Mouse (Mus musculus): ENCODE measurements around the gene Ccdc167. TPM values are rescaled to one million over a fixed set of nuclear protein-coding genes. Genes with fewer than 3 reads are reported as not detected.

Gene Ccdc167
- polyA plus RNA-seq, 1 experiment, result 14.5 TPM

- peaks cover 2% of the 10 kb centered on the region for H3K36me3 ChIP-seq (ENCODE audit: control insufficient read depth, insufficient read depth, low read length, poor library complexity, severe bottlenecking)
- H3K4me1 ChIP-seq (ENCODE audit: control insufficient read depth, insufficient read depth, low read length), result no peaks in the 10 kb centered on the region
- H3K9ac ChIP-seq (ENCODE audit: low read depth, poor library complexity, severe bottlenecking), result no peak overlapping the region
- no peak for TF ChIP-seq CTCF (IDR thresholded peaks at IDR 0.05; ENCODE audit: low read depth, low read length)
- TF ChIP-seq EP300 (IDR thresholded peaks at IDR 0.05; ENCODE audit: insufficient read depth, low read depth, low read length), result no peak
- TF ChIP-seq POLR2A (IDR thresholded peaks at IDR 0.05; ENCODE audit: insufficient read depth, low read length), result no peak
- H3K9me3 ChIP-seq (replicated peaks; ENCODE audit: control insufficient read depth, insufficient read depth, low read length, poor library complexity, severe bottlenecking), result no peaks in the 10 kb centered on the region
- H3K27ac ChIP-seq (ENCODE audit: insufficient read depth, low read length), result no peak overlapping the region
- no peak overlapping the region for H3K4me3 ChIP-seq (ENCODE audit: low read depth, low read length)
- H3K27me3 ChIP-seq (ENCODE audit: control insufficient read depth, insufficient read depth, low read length, poor library complexity, severe bottlenecking), result no peaks in the 10 kb centered on the region
These were observed 58.6 kb downstream of the Ccdc167 start for GRCm38 (mm10) chr17:29658249-29658648.

GRCm38 (mm10) chr17:29642219-29642618 lies 74.6 kb downstream of the Ccdc167 start:
- Histone ChIP-seq H3K27ac (ENCODE audit: insufficient read depth, low read length) (no peak overlapping the region), H3K36me3 (ENCODE audit: control insufficient read depth, insufficient read depth, low read length, poor library complexity, severe bottlenecking) (0 out of 2 replicates have a peak, but pooled peaks cover 3% of the 10 kb centered on the region), H3K4me1 (ENCODE audit: control insufficient read depth, insufficient read depth, low read length) (peaks cover 7% of the 10 kb centered on the region), H3K9ac (ENCODE audit: low read depth, poor library complexity, severe bottlenecking) (no peak overlapping the region), H3K27me3 (ENCODE audit: control insufficient read depth, insufficient read depth, low read length, poor library complexity, severe bottlenecking) (no peaks in the 10 kb centered on the region), H3K9me3 (replicated peaks; ENCODE audit: control insufficient read depth, insufficient read depth, low read length, poor library complexity, severe bottlenecking) (no peaks in the 10 kb centered on the region), H3K4me3 (ENCODE audit: low read depth, low read length) (no peak overlapping the region)
- TF ChIP-seq CTCF (IDR thresholded peaks at IDR 0.05; ENCODE audit: low read depth, low read length) (no peak), POLR2A (IDR thresholded peaks at IDR 0.05; ENCODE audit: insufficient read depth, low read length) (no peak), EP300 (IDR thresholded peaks at IDR 0.05; ENCODE audit: insufficient read depth, low read depth, low read length) (no peak)

- no peak overlapping the region for H3K4me3 ChIP-seq (ENCODE audit: low read depth, low read length)
- 0 out of 2 replicates have a peak, but pooled peaks cover 3% of the 10 kb centered on the region for H3K36me3 ChIP-seq (ENCODE audit: control insufficient read depth, insufficient read depth, low read length, poor library complexity, severe bottlenecking)
- H3K9me3 ChIP-seq (replicated peaks; ENCODE audit: control insufficient read depth, insufficient read depth, low read length, poor library complexity, severe bottlenecking), result no peaks in the 10 kb centered on the region
- H3K9ac ChIP-seq (ENCODE audit: low read depth, poor library complexity, severe bottlenecking), result no peak overlapping the region
- no peak overlapping the region for H3K27ac ChIP-seq (ENCODE audit: insufficient read depth, low read length)
- TF ChIP-seq EP300 (IDR thresholded peaks at IDR 0.05; ENCODE audit: insufficient read depth, low read depth, low read length) (no peak), CTCF (IDR thresholded peaks at IDR 0.05; ENCODE audit: low read depth, low read length) (no peak), POLR2A (IDR thresholded peaks at IDR 0.05; ENCODE audit: insufficient read depth, low read length) (no peak)
- peaks cover 7% of the 10 kb centered on the region for H3K4me1 ChIP-seq (ENCODE audit: control insufficient read depth, insufficient read depth, low read length)
- H3K27me3 ChIP-seq (ENCODE audit: control insufficient read depth, insufficient read depth, low read length, poor library complexity, severe bottlenecking), result no peaks in the 10 kb centered on the region
These were observed 75.9 kb downstream of the Ccdc167 start for GRCm38 (mm10) chr17:29640971-29641370.

- Histone ChIP-seq H3K4me3 (ENCODE audit: low read depth, low read length) (no peak overlapping the region), H3K36me3 (ENCODE audit: control insufficient read depth, insufficient read depth, low read length, poor library complexity, severe bottlenecking) (0 out of 2 replicates have a peak, but pooled peaks cover 3% of the 10 kb centered on the region), H3K27ac (ENCODE audit: insufficient read depth, low read length) (no peak overlapping the region), H3K4me1 (ENCODE audit: control insufficient read depth, insufficient read depth, low read length) (peaks cover 9% of the 10 kb centered on the region), H3K9ac (ENCODE audit: low read depth, poor library complexity, severe bottlenecking) (no peak overlapping the region), H3K27me3 (ENCODE audit: control insufficient read depth, insufficient read depth, low read length, poor library complexity, severe bottlenecking) (no peaks in the 10 kb centered on the region), H3K9me3 (replicated peaks; ENCODE audit: control insufficient read depth, insufficient read depth, low read length, poor library complexity, severe bottlenecking) (no peaks in the 10 kb centered on the region)
- TF ChIP-seq POLR2A (IDR thresholded peaks at IDR 0.05; ENCODE audit: insufficient read depth, low read length) (no peak), EP300 (IDR thresholded peaks at IDR 0.05; ENCODE audit: insufficient read depth, low read depth, low read length) (no peak), CTCF (IDR thresholded peaks at IDR 0.05; ENCODE audit: low read depth, low read length) (no peak)
These were observed 78.9 kb downstream of the Ccdc167 start for GRCm38 (mm10) chr17:29637895-29638294.

- H3K4me1 ChIP-seq (ENCODE audit: control insufficient read depth, insufficient read depth, low read length), result peaks cover 9% of the 10 kb centered on the region
- no peak overlapping the region for H3K9ac ChIP-seq (ENCODE audit: low read depth, poor library complexity, severe bottlenecking)
- H3K4me3 ChIP-seq (ENCODE audit: low read depth, low read length), result no peak overlapping the region
- no peak overlapping the region for H3K27ac ChIP-seq (ENCODE audit: insufficient read depth, low read length)
- no peak for TF ChIP-seq EP300 (IDR thresholded peaks at IDR 0.05; ENCODE audit: insufficient read depth, low read depth, low read length)
- no peak for TF ChIP-seq CTCF (IDR thresholded peaks at IDR 0.05; ENCODE audit: low read depth, low read length)
- TF ChIP-seq POLR2A (IDR thresholded peaks at IDR 0.05; ENCODE audit: insufficient read depth, low read length), result no peak
- 0 out of 2 replicates have a peak, but pooled peaks cover 3% of the 10 kb centered on the region for H3K36me3 ChIP-seq (ENCODE audit: control insufficient read depth, insufficient read depth, low read length, poor library complexity, severe bottlenecking)
- H3K9me3 ChIP-seq (replicated peaks; ENCODE audit: control insufficient read depth, insufficient read depth, low read length, poor library complexity, severe bottlenecking), result no peaks in the 10 kb centered on the region
- no peaks in the 10 kb centered on the region for H3K27me3 ChIP-seq (ENCODE audit: control insufficient read depth, insufficient read depth, low read length, poor library complexity, severe bottlenecking)
These were observed 79.5 kb downstream of the Ccdc167 start for GRCm38 (mm10) chr17:29637377-29637776.

Other genes starting within 250 kb of the Ccdc167 start
- 348 and 350 TPM in 2 replicates for gene Pim1, start 226.3 kb downstream of the Ccdc167 start, polyA plus RNA-seq (2011; ENCODE audit: insufficient read depth, insufficient read length, low read depth, missing spikeins)
- gene Gm17657, start 167.4 kb downstream of the Ccdc167 start, polyA plus RNA-seq (2011; ENCODE audit: insufficient read depth, insufficient read length, low read depth, missing spikeins), result 1.6 and 2.4 TPM in 2 replicates
- 20.8 and 21.8 TPM in 2 replicates for gene Tbc1d22b, start 167.3 kb downstream of the Ccdc167 start, polyA plus RNA-seq (2011; ENCODE audit: insufficient read depth, insufficient read length, low read depth, missing spikeins)
- not detected in 2 replicates for gene Tmem217, start 164.7 kb downstream of the Ccdc167 start, polyA plus RNA-seq (2011; ENCODE audit: insufficient read depth, insufficient read length, low read depth, missing spikeins)
- 37.2 and 37.5 TPM in 2 replicates for gene Rnf8, start 102.3 kb downstream of the Ccdc167 start, polyA plus RNA-seq (2011; ENCODE audit: insufficient read depth, insufficient read length, low read depth, missing spikeins)
- 4.8 and 5.0 TPM in 2 replicates for gene Gm28043, start 102.2 kb downstream of the Ccdc167 start, polyA plus RNA-seq (2011; ENCODE audit: insufficient read depth, insufficient read length, low read depth, missing spikeins)
- 69.9 and 79.2 TPM in 2 replicates for gene Cmtr1, start 56.4 kb downstream of the Ccdc167 start, polyA plus RNA-seq (2011; ENCODE audit: insufficient read depth, insufficient read length, low read depth, missing spikeins)

Data from ES-Bruce4 (cell line).